Mouse (Mus musculus): ENCODE measurements at regions not wholly inside any gene's neighbourhood (a gene's known extent, or its start where the extent isn't known, plus 50 kb on each side); places are given as distances from the start of the nearest gene placed in this dataset.

DNA sequence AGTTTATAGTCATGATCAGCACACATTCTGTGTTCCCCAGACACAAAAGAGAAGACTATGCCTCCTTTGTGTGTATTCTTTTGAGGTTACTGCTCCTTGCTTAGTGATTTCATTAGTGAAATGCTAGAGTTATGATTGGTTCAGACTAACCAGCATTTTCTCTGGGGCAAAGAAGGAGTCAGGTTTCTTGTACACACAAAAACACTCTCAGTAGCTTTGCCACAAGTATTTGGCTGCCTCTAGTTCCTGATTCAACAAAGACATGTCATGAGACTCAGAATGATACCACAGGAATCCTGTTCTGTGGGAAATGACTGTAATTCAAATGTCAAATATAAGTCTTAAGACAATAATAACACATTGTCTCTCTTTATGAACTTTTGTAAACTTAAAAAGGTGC lies 86.9 kb downstream of the Alx1 start:
- Histone ChIP-seq H3K79me3 (ENCODE audit: low read depth) (no peaks in the 10 kb centered on the region), H3ac (ENCODE audit: control insufficient read depth, insufficient read length, low read depth) (no peak overlapping the region), H3K36me3 (ENCODE audit: control insufficient read depth, insufficient read depth) (no peaks in the 10 kb centered on the region), H3K4me3 (ENCODE audit: insufficient read depth, poor library complexity, severe bottlenecking) (no peak overlapping the region), H3K27me3 (ENCODE audit: control insufficient read depth, insufficient read depth, insufficient read length) (no peaks in the 10 kb centered on the region), H3K79me2 (ENCODE audit: control insufficient read depth, insufficient read depth) (no peaks in the 10 kb centered on the region)
- TF ChIP-seq FOSL1 (IDR thresholded peaks at IDR 0.05; ENCODE audit: insufficient read depth, low read length, poor library complexity, severe bottlenecking) (no peak), USF1 (IDR thresholded peaks at IDR 0.05; ENCODE audit: low read depth) (no peak), MYOD1 (IDR thresholded peaks at IDR 0.05; ENCODE audit: control insufficient read depth, insufficient read length, low read depth) (no peak), MAX (IDR thresholded peaks at IDR 0.05) (no peak), CEBPB (IDR thresholded peaks at IDR 0.05; ENCODE audit: low read depth) (no peak), MYOG (IDR thresholded peaks at IDR 0.05; ENCODE audit: control insufficient read depth, extremely low read depth, insufficient read length) (no peak), CTCF (IDR thresholded peaks at IDR 0.05; ENCODE audit: control insufficient read depth, insufficient read depth, insufficient read length) (no peak)

- no peak for TF ChIP-seq FOSL1 (IDR thresholded peaks at IDR 0.05; ENCODE audit: insufficient read depth, low read length, poor library complexity, severe bottlenecking)
- TF ChIP-seq MYOD1 (IDR thresholded peaks at IDR 0.05; ENCODE audit: control insufficient read depth, insufficient read length, low read depth): no peak
- no peak for TF ChIP-seq MAX (IDR thresholded peaks at IDR 0.05)
- TF ChIP-seq USF1 (IDR thresholded peaks at IDR 0.05; ENCODE audit: low read depth): no peak
- TF ChIP-seq MYOG (IDR thresholded peaks at IDR 0.05; ENCODE audit: control insufficient read depth, extremely low read depth, insufficient read length): no peak
- no peak for TF ChIP-seq CTCF (IDR thresholded peaks at IDR 0.05; ENCODE audit: control insufficient read depth, insufficient read depth, insufficient read length)
- no peak for TF ChIP-seq CEBPB (IDR thresholded peaks at IDR 0.05; ENCODE audit: low read depth)
- Histone ChIP-seq H3K27me3 (ENCODE audit: control insufficient read depth, insufficient read depth, insufficient read length) (no peaks in the 10 kb centered on the region), H3K36me3 (ENCODE audit: control insufficient read depth, insufficient read depth) (no peaks in the 10 kb centered on the region), H3K4me3 (ENCODE audit: insufficient read depth, poor library complexity, severe bottlenecking) (no peak overlapping the region), H3K79me3 (ENCODE audit: low read depth) (no peaks in the 10 kb centered on the region), H3K79me2 (ENCODE audit: control insufficient read depth, insufficient read depth) (no peaks in the 10 kb centered on the region), H3ac (ENCODE audit: control insufficient read depth, insufficient read length, low read depth) (no peak overlapping the region)
These were observed 89.0 kb downstream of the Alx1 start for GRCm38 (mm10) chr10:102940823-102941519.

- TF ChIP-seq FOSL1 (IDR thresholded peaks at IDR 0.05; ENCODE audit: insufficient read depth, low read length, poor library complexity, severe bottlenecking) (no peak), MAX (IDR thresholded peaks at IDR 0.05) (no peak), CEBPB (IDR thresholded peaks at IDR 0.05; ENCODE audit: low read depth) (no peak), MYOG (IDR thresholded peaks at IDR 0.05; ENCODE audit: control insufficient read depth, extremely low read depth, insufficient read length) (no peak), CTCF (IDR thresholded peaks at IDR 0.05; ENCODE audit: control insufficient read depth, insufficient read depth, insufficient read length) (no peak), MYOD1 (IDR thresholded peaks at IDR 0.05; ENCODE audit: control insufficient read depth, insufficient read length, low read depth) (no peak), USF1 (IDR thresholded peaks at IDR 0.05; ENCODE audit: low read depth) (no peak)
- H3K27me3 ChIP-seq (ENCODE audit: control insufficient read depth, insufficient read depth, insufficient read length): no peaks in the 10 kb centered on the region
These were observed 98.6 kb downstream of the Alx1 start for GRCm38 (mm10) chr10:102931445-102931844.

DNA sequence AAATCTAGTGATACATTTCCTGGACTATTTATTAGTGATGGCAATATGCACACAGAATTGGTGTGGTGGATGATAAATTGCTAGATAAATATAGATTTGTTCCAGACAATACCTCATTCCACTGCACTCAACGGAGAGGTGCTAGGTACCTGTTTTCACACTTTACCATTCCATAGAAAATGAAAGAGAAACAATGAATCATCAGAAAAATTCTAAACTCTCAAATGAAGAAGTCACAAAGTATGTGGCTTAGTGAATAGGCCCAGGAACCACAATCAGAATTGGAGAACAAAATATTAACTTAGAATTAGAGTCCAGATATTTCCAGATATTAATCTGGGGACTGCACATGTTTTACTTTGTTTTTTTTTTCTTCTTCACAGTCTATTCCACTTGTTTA lies 101.4 kb downstream of the Alx1 start:
- H3ac ChIP-seq (ENCODE audit: control insufficient read depth, insufficient read length, low read depth): no peak overlapping the region
- no peaks in the 10 kb centered on the region for H3K36me3 ChIP-seq (ENCODE audit: control insufficient read depth, insufficient read depth)
- TF ChIP-seq MYOD1 (IDR thresholded peaks at IDR 0.05; ENCODE audit: control insufficient read depth, insufficient read length, low read depth) (no peak), USF1 (IDR thresholded peaks at IDR 0.05; ENCODE audit: low read depth) (no peak), MYOG (IDR thresholded peaks at IDR 0.05; ENCODE audit: control insufficient read depth, extremely low read depth, insufficient read length) (no peak)
- no peaks in the 10 kb centered on the region for H3K79me3 ChIP-seq (ENCODE audit: low read depth)
- H3K27me3 ChIP-seq (ENCODE audit: control insufficient read depth, insufficient read depth, insufficient read length): no peaks in the 10 kb centered on the region
- H3K4me3 ChIP-seq (ENCODE audit: insufficient read depth, poor library complexity, severe bottlenecking): no peak overlapping the region
- no peaks in the 10 kb centered on the region for H3K79me2 ChIP-seq (ENCODE audit: control insufficient read depth, insufficient read depth)

More at GRCm38 (mm10) chr10:102931445-102931844, 98.6 kb downstream of the Alx1 start:
- Histone ChIP-seq H3K36me3 (ENCODE audit: control insufficient read depth, insufficient read depth) (no peaks in the 10 kb centered on the region), H3ac (ENCODE audit: control insufficient read depth, insufficient read length, low read depth) (no peak overlapping the region), H3K79me2 (ENCODE audit: control insufficient read depth, insufficient read depth) (no peaks in the 10 kb centered on the region), H3K79me3 (ENCODE audit: low read depth) (no peaks in the 10 kb centered on the region), H3K4me3 (ENCODE audit: insufficient read depth, poor library complexity, severe bottlenecking) (no peak overlapping the region)

DNA sequence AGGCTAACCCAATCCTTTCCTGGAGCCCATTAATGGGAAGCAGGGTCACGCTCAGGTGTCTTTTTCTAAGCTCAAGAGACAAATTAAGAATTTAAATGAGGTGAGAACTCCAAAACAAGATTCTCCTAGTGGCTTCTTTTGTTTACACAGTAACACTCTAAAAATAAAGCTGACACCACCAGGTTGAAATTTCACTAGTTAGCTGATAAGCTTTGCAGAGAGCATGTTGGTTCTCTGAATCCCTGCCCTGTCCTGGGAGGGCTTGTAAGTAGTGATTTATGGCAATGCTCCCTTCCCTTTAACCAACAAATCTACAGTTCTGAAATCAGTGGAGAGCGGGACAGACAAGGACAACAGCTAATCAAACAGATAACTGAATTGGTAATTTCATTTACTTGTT lies 132.6 kb downstream of the Alx1 start:
- H3K4me3 ChIP-seq (ENCODE audit: insufficient read depth, poor library complexity, severe bottlenecking): no peak overlapping the region
- no peaks in the 10 kb centered on the region for H3K36me3 ChIP-seq (ENCODE audit: control insufficient read depth, insufficient read depth)
- TF ChIP-seq FOSL1 (IDR thresholded peaks at IDR 0.05; ENCODE audit: insufficient read depth, low read length, poor library complexity, severe bottlenecking) (no peak), MYOG (IDR thresholded peaks at IDR 0.05; ENCODE audit: control insufficient read depth, extremely low read depth, insufficient read length) (no peak), MAX (IDR thresholded peaks at IDR 0.05) (no peak), CTCF (IDR thresholded peaks at IDR 0.05; ENCODE audit: control insufficient read depth, insufficient read depth, insufficient read length) (no peak), USF1 (IDR thresholded peaks at IDR 0.05; ENCODE audit: low read depth) (no peak), MYOD1 (IDR thresholded peaks at IDR 0.05; ENCODE audit: control insufficient read depth, insufficient read length, low read depth) (no peak), CEBPB (IDR thresholded peaks at IDR 0.05; ENCODE audit: low read depth) (no peak)
- H3K79me3 ChIP-seq (ENCODE audit: low read depth): no peaks in the 10 kb centered on the region
- no peak overlapping the region for H3ac ChIP-seq (ENCODE audit: control insufficient read depth, insufficient read length, low read depth)
- H3K27me3 ChIP-seq (ENCODE audit: control insufficient read depth, insufficient read depth, insufficient read length): no peaks in the 10 kb centered on the region
- no peaks in the 10 kb centered on the region for H3K79me2 ChIP-seq (ENCODE audit: control insufficient read depth, insufficient read depth)

DNA sequence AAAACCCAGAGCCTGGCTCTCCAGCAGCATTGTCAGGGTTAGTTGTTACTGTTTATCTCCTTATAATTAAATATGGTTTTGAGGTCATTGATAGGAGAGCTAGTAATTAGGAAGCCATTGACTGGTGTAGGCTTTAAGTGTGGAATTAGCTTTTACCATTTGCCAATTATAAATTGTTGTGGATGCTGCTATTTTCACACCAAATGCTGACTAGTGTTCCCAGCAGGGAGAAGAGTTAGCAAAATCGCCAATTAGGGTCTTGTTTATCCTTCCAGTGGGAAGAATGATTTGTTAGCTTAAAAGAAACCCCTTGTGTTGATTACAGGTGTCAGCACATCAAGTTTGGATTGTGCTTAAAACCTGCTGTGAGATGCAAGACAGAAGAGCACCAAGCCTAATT lies 134.1 kb downstream of the Alx1 start:
- H3ac ChIP-seq (ENCODE audit: control insufficient read depth, insufficient read length, low read depth): no peak overlapping the region
- no peaks in the 10 kb centered on the region for H3K79me2 ChIP-seq (ENCODE audit: control insufficient read depth, insufficient read depth)
- H3K27me3 ChIP-seq (ENCODE audit: control insufficient read depth, insufficient read depth, insufficient read length): no peaks in the 10 kb centered on the region
- H3K79me3 ChIP-seq (ENCODE audit: low read depth): no peaks in the 10 kb centered on the region
- no peak for TF ChIP-seq MYOD1 (IDR thresholded peaks at IDR 0.05; ENCODE audit: control insufficient read depth, insufficient read length, low read depth)
- TF ChIP-seq MAX (IDR thresholded peaks at IDR 0.05): no peak
- no peak for TF ChIP-seq CTCF (IDR thresholded peaks at IDR 0.05; ENCODE audit: control insufficient read depth, insufficient read depth, insufficient read length)
- TF ChIP-seq MYOG (IDR thresholded peaks at IDR 0.05; ENCODE audit: control insufficient read depth, extremely low read depth, insufficient read length): no peak
- no peak for TF ChIP-seq FOSL1 (IDR thresholded peaks at IDR 0.05; ENCODE audit: insufficient read depth, low read length, poor library complexity, severe bottlenecking)
- no peak for TF ChIP-seq USF1 (IDR thresholded peaks at IDR 0.05; ENCODE audit: low read depth)
- no peak for TF ChIP-seq CEBPB (IDR thresholded peaks at IDR 0.05; ENCODE audit: low read depth)
- no peak overlapping the region for H3K4me3 ChIP-seq (ENCODE audit: insufficient read depth, poor library complexity, severe bottlenecking)
- no peaks in the 10 kb centered on the region for H3K36me3 ChIP-seq (ENCODE audit: control insufficient read depth, insufficient read depth)
